Mouse (Mus musculus): ENCODE results near the gene Aqp1.

Gene Aqp1

DNA sequence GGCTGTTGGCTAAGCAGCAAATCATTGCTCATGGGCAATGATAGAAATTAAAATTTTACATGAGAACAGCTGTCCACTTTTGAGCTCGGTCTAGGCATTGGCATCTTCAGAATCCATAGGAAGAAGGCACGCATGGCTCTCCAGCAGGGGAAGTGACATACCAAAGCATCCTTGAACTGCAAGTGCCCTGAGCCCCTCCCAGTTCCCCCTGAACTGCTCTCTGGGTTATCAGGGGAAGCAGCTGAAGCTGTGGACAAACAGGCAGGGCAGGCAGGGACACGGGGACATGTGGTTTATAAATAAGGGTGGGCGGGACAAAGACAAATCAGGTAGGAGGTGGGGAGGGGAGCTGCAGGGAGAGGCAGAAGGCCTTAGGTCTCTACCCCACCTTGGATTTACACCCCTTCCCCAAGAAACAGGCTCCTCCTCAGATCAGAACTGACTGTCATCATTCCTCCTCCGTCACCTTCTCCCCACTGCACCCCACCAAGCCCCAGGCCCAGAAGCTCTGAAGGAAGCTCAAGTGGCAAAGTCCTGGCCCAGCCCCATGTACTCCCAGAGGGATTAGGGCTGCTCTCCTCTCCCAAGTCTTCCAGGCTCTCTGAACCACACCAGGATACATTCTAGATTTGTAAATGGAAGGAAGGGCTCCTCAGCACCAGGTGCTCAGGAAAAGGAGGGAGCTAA, 19.9 kb downstream of the Aqp1 start:
- no peak for DNase-seq (ENCODE audit: low read depth in 2 of 2, low spot score in 2 of 2)

DNA sequence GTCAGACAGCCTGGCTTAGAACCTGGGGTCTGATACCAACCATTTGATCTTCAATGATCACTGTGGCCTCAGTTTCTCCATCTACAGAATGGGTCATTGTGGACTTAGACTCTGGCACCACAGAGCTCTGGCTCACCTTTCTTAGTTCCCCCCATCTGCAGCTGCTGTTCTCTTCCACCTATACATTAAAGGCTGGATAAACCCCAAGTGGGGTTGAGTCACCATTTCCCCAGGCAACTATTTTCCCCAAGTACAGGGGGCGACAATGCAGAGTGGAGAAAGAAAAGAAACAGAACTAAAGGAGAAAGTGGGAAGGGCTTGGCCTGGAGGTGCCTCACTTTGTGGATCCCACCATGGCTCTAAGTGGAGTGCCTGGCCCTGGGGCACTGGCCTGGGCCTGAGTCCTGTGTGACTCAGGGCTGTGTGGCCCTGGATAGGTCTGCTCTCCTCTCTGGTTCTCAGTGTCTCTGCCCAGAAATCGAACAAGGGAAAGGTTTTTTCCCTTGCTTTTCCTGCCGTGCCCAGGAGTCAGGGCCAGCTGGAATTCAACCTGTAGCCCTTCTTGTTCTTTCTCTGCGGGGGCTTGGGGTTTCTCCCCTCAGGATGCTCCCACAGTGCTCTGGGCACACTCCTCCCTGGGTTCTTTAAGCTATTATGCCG, 20.9 kb downstream of the Aqp1 start:
- no peak for DNase-seq (ENCODE audit: low read depth in 2 of 2, low spot score in 2 of 2)

DNA sequence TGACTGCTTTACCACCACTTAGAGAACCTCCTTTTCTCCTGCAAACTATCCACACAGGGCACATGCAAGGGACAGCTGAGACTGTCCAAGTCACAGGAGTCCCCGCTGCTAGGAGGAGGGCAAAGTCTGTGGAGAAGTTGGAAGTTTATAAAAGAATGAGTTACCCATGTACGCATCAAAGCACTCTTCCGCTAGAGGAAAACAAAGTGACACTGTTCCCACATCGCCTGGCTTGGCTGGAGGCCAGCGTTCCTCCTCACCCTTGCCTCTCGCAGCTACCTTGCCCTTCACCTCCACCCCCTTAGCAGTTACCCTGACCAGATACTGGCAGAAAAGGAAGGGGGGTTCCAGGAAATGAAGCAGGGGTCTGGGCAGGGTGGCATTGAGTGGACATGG, 21.4 kb downstream of the Aqp1 start:
- no peak for DNase-seq (ENCODE audit: low read depth in 2 of 2, low spot score in 2 of 2)

DNA sequence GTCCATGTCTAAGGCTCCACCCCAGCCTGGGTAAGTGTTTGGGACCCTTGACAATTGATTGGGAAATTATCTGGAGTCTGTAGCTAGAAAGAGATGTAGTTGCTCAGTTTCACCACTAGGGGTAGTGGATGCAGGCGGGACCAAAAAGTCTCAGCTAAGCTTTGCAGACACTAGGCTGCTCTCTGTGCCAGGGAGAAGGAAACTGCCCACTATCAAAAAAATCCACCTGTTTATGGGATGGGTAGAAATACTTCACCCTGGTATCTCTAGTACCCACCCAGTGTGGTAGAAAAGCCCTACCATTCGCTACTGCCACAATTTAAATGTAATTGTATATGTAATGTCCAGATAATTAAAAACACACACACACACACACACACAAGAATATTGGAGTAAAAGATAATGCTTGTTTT, 22.5 kb downstream of the Aqp1 start:
- DNase-seq (ENCODE audit: low read depth in 2 of 2, low spot score in 2 of 2), result no peak

DNA sequence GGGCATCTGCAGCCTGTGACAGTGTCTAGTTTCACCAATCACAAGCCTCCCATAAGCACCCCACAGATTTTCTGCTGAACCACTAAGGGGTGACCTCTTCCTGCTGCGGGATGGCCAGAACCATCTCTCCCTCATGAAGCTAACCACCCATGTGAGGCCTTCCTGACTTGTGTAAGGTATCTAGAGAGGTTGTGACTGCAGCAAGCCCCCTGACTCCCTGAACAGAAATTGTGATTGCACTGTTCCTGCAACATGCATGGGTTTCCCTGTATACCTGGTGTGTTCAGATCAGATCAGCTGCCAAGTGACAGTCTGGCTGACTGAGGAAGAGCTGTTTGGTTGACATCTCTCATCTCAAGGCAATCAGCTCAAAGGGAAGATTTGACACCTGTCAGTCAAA, 26.4 kb downstream of the Aqp1 start:
- no peak for DNase-seq (ENCODE audit: low read depth in 2 of 2, low spot score in 2 of 2)

DNA sequence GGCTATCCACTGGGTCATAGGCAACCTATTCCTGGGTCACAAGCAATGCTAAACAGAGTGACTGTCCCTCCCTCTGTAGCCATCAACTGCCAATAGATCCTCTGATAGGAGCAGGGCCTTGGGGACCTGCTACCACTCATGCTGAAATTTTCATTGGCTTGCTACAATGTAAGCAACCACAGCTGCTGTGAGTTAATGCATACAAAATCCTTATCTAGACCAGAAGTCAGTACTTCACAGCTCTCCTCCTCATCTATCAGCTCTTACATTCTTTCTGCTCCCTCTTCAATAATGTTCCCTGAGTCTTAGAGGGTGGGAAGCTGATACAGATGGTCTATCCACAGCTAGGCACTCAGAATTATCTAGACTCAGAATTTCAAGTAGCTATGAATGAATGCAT, 30.9 kb downstream of the Aqp1 start:
- no peak for DNase-seq (ENCODE audit: low read depth in 2 of 2, low spot score in 2 of 2)

DNA sequence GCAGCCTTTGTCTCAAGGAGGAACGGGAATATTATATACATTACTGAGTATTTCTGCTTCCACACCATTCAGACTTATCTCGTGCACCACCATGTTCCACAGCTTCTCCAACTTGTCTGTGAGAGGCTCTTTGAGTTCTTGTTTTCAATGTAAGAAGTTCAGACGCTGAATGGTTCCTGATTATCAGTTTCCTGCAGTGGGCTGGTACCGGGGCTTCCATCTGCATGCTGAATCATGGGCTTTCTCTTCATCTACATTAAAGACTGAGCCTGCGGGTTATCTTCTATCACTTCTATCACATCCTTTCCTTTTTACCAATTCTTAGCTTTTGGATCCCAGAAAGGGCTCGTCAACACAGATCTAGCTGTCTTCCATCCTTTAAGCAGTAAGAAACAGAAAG, 34.6 kb downstream of the Aqp1 start:
- DNase-seq (ENCODE audit: low read depth in 2 of 2, low spot score in 2 of 2), result no peak

DNA sequence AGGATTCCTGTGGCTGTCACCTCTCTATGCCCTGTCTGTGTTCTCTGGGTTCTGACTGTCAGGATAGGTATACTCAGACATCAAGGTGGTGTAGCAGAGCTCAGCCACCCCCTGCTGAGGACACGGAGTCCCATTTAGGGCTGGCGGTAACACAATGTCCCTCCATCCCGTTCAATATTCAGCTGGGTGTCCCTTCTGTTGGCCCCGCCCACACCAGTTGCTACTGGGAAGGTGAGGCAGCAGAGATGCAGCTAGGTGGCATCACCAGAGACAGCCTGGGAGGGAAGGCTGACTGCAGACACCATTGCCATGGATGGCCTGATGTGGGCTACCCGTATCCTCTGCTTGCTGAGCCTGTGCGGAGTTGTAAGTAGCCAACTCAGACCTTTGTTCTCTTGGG, 39.8 kb downstream of the Aqp1 start, which contains the start of gene Ghrhr:
Gene Ghrhr (plus strand): TSS at position 220 of the 400 bp plus-strand sequence.
- no peak for DNase-seq (ENCODE audit: low read depth in 2 of 2, low spot score in 2 of 2)

DNA sequence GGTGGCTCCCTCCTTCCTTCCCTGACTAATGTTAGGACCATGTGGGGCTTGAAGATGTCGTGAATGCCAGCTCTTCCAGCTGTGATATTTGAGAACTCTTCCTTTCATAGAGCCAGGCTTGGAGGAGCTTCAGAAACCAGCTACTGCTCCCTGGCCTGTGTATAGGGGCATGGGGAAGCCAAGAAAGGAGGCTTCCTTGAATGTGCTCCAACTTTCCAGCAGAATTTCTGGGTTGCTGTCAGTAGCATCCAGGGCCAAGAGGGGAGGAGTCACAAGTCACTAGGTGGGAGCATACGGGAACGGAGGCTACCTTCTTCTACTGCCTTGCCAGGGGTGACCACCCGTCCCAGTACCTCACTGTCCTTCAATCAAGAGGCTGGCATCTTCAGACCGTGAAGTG, 40.3 kb downstream of the Aqp1 start:
- DNase-seq (ENCODE audit: low read depth in 2 of 2, low spot score in 2 of 2), result no peak

DNA sequence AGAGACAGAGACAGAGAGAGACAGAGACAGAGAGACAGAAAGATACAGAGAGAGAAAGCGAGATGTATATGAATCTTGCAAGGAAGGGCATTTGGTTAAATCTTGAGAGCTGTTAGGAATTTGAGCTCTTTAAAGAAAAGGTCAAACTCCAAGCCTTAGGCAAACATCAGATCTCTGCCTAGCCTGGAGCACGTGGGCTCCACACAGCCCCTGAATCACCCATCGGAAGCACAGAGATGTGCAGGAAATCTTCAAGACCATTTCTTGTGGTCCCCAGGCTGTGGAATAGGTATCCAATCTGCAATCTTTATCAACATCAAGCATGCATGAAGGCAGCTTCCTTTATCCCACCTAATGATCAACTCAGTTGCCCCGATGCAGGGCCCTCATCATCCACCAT, 41.2 kb downstream of the Aqp1 start:
- DNase-seq (ENCODE audit: low read depth in 2 of 2, low spot score in 2 of 2), result no peak

DNA sequence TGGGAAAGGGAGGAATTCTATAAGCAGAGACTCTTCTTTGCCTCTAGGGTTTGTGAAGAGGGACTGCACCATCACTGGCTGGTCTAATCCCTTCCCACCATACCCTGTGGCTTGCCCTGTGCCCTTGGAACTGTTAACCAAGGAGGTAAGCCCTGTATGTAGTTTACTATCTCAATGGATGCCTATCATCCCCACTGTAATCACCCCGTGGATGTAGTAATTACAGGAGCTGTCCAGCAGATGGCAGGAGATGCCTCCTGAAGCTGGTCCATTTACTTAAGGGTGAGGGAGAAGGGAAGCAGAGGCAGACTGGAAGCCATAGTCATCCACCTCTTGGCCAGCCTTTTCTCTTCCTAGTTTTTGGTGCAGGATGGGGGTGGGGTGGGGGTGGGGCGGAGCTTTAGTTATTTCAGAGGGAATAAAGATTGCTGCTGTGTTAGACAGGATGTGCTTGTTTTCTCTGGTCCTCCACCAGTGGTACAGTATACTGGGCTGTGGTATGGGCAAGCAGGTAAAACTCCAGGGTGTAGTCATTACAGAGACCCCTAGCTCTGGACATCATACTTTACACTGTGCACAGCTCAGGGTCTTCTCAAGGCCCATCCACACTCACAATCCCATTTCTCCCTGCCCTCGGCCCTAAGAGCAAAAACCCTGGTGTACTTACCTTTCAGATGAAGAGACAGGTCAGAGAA, 43.6 kb downstream of the Aqp1 start:
- no peak for DNase-seq (ENCODE audit: low read depth in 2 of 2, low spot score in 2 of 2)

DNA sequence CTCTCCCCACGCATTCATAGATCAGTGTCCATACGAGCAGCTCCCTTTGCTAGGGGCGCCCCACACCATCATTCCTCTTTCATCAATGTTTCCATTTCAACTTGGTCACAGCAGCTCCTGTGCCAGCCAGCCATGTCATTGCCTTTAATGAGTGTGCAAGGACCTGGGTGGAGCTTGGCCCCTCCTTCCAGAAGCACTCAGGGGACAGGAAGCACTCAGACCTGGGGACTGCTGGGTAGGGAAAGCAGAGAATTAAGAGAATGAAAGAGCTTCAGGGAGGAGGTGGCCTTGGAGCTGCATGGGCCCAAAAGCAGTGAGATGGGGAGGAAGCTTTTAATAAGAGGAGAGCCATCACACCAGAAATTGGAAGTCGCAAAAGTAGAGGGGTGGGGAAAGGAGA, 45.7 kb downstream of the Aqp1 start:
- no peak for DNase-seq (ENCODE audit: low read depth in 2 of 2, low spot score in 2 of 2)

DNA sequence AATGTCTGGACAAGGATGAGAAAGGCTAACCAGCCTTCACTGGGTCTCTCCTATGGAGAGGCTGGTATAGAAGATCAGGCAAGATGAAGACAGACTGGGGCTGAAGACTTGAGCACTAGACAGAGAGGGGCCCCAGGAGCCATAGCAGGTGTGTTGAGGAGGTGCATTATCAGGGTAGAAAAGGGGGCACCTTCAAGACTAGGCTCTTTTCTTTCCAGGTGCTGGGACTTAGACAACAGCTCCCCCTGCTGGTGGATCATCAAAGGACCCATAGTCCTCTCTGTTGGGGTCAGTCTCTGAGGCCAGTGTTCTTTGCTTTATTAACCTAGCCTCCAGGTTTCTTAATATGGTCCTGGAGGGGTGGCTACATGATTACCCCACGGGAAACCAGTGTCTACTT, 47.7 kb downstream of the Aqp1 start:
- DNase-seq (ENCODE audit: low read depth in 2 of 2, low spot score in 2 of 2), result peak; percentile 10 to 17

DNA sequence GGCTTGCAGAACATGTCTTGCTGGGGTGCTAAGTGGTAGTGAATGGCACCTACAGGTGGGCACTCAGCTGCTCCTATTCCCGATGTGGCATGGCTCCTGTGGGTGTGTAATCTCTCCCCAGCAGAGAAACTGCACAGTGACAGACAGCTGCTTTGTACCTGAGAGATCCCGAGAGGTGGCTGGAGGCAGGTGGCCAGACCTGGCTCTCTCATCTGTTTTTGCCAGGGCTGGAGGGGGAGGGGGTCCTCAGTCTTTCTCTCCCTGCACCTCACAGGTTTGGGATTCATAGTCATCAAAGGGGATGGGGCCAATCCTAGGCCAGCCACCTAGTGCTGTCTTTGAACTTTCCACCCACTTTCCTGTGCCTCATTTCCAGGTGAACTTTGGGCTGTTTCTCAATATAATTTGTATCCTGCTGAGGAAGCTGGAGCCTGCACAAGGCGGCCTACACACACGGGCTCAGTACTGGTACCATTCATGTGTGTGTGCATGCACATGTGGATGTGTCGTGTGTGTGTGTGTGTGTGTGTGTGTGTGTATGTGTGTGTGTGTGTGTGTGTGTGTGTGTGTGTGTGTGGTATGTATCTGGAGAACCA, 48.2 kb downstream of the Aqp1 start:
- DNase-seq (ENCODE audit: low read depth in 2 of 2, low spot score in 2 of 2), result no peak

DNA sequence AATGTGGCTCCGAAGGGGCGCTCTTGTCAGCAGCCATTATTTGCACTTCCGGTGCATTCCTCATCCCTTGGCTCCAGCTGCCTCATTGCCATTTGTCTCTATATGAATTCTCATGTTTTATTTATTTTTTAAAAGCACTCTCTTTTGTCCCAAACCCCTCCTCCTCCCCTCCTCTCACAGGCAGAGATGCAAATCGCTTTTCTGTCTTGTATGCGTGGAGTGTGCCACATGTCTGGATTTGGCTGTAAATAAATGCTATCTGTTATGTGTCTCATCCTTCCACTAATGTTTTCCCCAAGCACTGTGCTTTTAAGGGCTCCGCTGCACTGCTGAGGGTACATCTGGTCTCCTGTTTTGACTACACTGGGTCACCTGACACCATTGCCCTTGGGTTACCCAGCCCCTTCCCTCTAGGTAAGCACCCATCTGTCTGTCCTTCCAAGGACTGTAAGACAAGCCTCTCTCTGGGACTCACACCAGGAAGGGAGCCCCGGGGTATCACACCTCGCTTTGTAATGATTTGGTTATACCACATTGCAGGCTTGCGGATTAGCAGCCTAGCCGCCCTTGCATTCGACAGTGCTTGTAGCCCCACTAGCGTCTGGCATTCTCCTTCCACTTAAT, 52.4 kb downstream of the Aqp1 start:
- DNase-seq (ENCODE audit: low read depth in 2 of 2, low spot score in 2 of 2), result no peak

DNA sequence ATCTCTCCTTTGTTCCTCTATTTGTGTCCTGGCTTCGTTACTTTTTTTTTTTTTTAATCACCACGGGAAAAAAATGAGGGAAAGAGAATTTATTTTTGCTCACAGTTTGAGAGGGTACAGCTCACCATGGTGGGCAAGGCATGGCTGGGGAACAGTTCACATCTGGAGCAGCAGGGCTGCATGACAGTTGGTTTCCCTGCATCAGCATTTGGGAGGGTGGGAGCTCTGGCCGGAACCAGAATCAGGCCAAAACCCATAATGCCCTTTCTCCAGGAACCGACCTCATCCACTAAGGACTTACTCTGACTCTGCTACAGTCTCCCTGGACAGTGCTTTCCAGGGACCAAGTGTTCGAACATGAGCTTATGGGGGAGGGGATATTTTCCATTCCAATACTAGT, 53.1 kb downstream of the Aqp1 start:
- DNase-seq (ENCODE audit: low read depth in 2 of 2, low spot score in 2 of 2), result no peak

DNA sequence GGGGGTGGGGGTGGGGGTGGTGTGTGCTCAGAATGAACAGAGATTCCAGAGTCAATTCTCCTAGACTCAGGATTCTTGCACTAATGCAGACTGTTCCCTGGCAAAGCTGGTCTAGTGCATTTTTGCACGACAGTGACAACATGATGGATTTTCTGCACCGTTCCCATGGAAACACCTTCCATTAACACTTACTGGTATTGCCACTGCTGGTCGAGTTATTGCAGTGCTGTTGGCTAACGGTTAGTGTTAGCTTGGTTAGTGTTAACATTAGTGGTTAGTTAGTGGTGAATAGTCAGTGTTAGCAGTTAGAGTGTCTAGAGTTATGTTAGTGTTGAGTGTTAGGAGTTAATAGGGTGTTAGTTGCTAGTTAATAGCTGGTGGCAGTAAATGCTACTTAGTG, 55.6 kb downstream of the Aqp1 start:
- DNase-seq (ENCODE audit: low read depth in 2 of 2, low spot score in 2 of 2), result no peak

DNA sequence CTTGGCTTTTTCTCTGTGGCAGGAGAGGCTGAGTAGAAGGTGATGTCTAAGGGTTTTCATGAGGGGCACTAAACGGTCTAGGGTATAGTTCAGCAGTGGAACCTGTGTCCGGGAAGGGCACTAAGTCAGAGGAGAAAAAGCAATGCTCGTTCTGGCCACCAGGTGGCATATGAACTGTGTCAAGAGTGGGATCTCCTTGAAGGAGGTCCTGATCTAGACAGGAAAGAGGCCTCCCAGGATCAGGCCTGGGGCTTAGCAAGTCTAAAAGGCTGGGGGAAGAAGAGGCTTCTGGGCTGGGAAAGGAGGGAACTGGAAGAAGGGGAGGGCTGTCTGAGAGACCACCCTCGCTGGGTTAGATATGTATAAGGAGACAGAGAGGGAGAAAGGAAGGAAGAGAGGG, 56.2 kb downstream of the Aqp1 start:
- DNase-seq (ENCODE audit: low read depth in 2 of 2, low spot score in 2 of 2), result no peak

DNA sequence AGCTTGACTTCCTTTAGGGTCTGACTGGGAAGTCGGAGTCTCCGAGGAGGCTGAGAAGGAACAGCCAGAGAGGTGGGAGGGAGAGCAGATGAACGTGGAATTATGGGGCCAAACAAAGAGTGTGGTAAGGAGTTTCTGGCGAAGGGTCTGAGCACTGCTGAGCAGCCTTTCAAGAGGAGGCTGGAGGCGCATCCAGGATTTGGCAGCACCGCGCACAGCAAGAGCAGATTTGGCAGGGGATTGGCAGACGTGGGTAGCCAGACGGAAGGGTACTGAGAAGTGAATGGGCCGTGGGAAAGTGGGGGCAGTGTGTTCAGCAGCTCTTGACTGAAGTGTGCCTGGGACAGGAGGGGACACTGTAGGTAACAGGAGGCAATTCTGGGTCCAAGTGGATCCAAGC, 58.6 kb downstream of the Aqp1 start:
- DNase-seq (ENCODE audit: low read depth in 2 of 2, low spot score in 2 of 2), result no peak

DNA sequence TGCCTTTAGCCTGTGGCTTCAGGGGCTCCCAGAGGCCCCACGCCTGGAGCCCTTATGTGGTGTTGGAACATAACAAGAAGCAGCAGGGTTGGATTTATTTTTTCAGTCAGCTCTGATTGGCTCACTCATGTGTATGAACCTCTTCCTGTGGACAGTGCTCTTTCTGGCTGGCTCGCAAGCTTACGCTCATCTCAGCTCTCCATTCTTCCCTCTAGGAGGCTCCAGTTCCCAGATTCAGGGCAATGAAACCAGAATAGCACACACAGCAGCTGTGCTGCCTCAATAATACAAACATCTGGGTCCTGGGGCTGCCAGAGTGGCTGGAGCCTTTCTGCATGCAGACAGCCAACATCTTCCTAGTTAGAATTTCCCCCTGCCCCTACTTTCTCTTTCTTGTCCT, 59.9 kb downstream of the Aqp1 start:
- DNase-seq (ENCODE audit: low read depth in 2 of 2, low spot score in 2 of 2), result no peak

DNA sequence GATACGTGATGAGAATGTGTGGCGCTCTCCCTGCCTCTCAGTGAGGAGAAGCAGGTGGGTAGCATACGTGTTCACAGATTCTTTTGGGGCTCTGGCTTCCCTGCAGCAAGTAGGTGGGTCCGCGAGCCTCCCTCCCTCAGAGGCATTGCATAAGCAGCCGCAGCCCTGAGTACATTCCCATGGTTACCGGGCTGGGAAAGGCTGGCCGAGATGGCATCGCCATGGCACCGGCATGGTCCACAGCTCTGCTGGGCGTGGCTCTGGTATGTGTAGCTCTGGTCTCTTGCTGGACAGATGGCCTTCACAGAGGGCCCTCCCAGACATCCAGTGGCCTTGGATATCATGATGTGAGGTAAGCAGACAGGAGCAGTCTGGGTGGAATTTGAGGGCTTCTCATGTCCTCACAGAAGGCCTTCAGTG, 60.4 kb downstream of the Aqp1 start:
- no peak for DNase-seq (ENCODE audit: low read depth in 2 of 2, low spot score in 2 of 2)

All from CD8-positive naive resting alpha-beta T cell, adult 2 months (primary cell).